Mouse (Mus musculus): ENCODE measurements around the gene Ankrd60. TPM values are rescaled to one million over a fixed set of nuclear protein-coding genes. Genes with fewer than 3 reads are reported as not detected.

Gene Ankrd60
- total RNA-seq (2015; ENCODE audit: low replicate concordance) = not detected in 2 replicates
- not detected in 2 replicates for total RNA-seq (2017; ENCODE audit: low replicate concordance)

- ATAC-seq (replicated peaks; ENCODE audit: low FRiP score, poor library complexity, severe bottlenecking) = no peak
Observed at GRCm38 (mm10) chr2:173577669-173578557, at the start of gene Ankrd60. Ankrd60 (minus strand) TSS chr2:173578365.

GRCm38 (mm10) chr2:173625786-173626185 is 47.6 kb upstream of the Ankrd60 start:
- no peak for ATAC-seq (replicated peaks; ENCODE audit: low FRiP score, poor library complexity, severe bottlenecking)

GRCm38 (mm10) chr2:173624667-173625066 is 46.5 kb upstream of the Ankrd60 start:
- no peak for ATAC-seq (replicated peaks; ENCODE audit: low FRiP score, poor library complexity, severe bottlenecking)

GRCm38 (mm10) chr2:173622173-173622601 is 44.0 kb upstream of the Ankrd60 start:
- no peak for ATAC-seq (replicated peaks; ENCODE audit: low FRiP score, poor library complexity, severe bottlenecking)

- ATAC-seq (replicated peaks; ENCODE audit: low FRiP score, poor library complexity, severe bottlenecking) = no peak
Observed at GRCm38 (mm10) chr2:173620645-173621044, 42.5 kb upstream of the Ankrd60 start.

GRCm38 (mm10) chr2:173619132-173619531 is 41.0 kb upstream of the Ankrd60 start:
- no peak for ATAC-seq (replicated peaks; ENCODE audit: low FRiP score, poor library complexity, severe bottlenecking)

GRCm38 (mm10) chr2:173616156-173616555 is 38.0 kb upstream of the Ankrd60 start:
- no peak for ATAC-seq (replicated peaks; ENCODE audit: low FRiP score, poor library complexity, severe bottlenecking)

- ATAC-seq (replicated peaks; ENCODE audit: low FRiP score, poor library complexity, severe bottlenecking) = no peak
Observed at GRCm38 (mm10) chr2:173615378-173616081, 37.4 kb upstream of the Ankrd60 start.

GRCm38 (mm10) chr2:173608020-173608958 is 30.1 kb upstream of the Ankrd60 start:
- no peak for ATAC-seq (replicated peaks; ENCODE audit: low FRiP score, poor library complexity, severe bottlenecking)

- ATAC-seq (replicated peaks; ENCODE audit: low FRiP score, poor library complexity, severe bottlenecking) = no peak
Observed at GRCm38 (mm10) chr2:173606415-173606804, 28.2 kb upstream of the Ankrd60 start.

GRCm38 (mm10) chr2:173605713-173606414 is 27.7 kb upstream of the Ankrd60 start:
- ATAC-seq (replicated peaks; ENCODE audit: low FRiP score, poor library complexity, severe bottlenecking) = no peak

- ATAC-seq (replicated peaks; ENCODE audit: low FRiP score, poor library complexity, severe bottlenecking) = no peak
Observed at GRCm38 (mm10) chr2:173601861-173602260, 23.7 kb upstream of the Ankrd60 start.

GRCm38 (mm10) chr2:173595374-173595781 is 17.2 kb upstream of the Ankrd60 start:
- ATAC-seq (replicated peaks; ENCODE audit: low FRiP score, poor library complexity, severe bottlenecking) = no peak

- no peak for ATAC-seq (replicated peaks; ENCODE audit: low FRiP score, poor library complexity, severe bottlenecking)
Observed at GRCm38 (mm10) chr2:173594313-173595063, 16.3 kb upstream of the Ankrd60 start.

GRCm38 (mm10) chr2:173593841-173594240 is 15.7 kb upstream of the Ankrd60 start:
- no peak for ATAC-seq (replicated peaks; ENCODE audit: low FRiP score, poor library complexity, severe bottlenecking)

GRCm38 (mm10) chr2:173592781-173593180 is 14.6 kb upstream of the Ankrd60 start:
- ATAC-seq (replicated peaks; ENCODE audit: low FRiP score, poor library complexity, severe bottlenecking) = no peak

- ATAC-seq (replicated peaks; ENCODE audit: low FRiP score, poor library complexity, severe bottlenecking) = no peak
Observed at GRCm38 (mm10) chr2:173587411-173587810, 9.2 kb upstream of the Ankrd60 start.

Data from erythroblast, adult 5-6 weeks (primary cell).